Mouse (Mus musculus): ENCODE measurements around the gene Senp5. TPM values are rescaled to one million over a fixed set of nuclear protein-coding genes. Genes with fewer than 3 reads are reported as not detected.

Senp5 gene
- polyA plus RNA-seq (2014; fragmentation: Illumina TruSeq; extraction: RNeasy Lipid Tissue Mini Kit (QIAGEN cat#74804); ENCODE audit: low read depth, low replicate concordance), result 16.7 TPM

GRCm38 (mm10) chr16:32002509-32003477, at the start of gene Senp5:
Gene Senp5, minus strand, starts transcription at chr16:32003287.

GRCm38 (mm10) chr16:31948345-31948774, 54.7 kb downstream of the Senp5 start, which contains the start of the genes 0610012G03Rik and Ncbp2:
Gene 0610012G03Rik, minus strand, starts transcription at chr16:31948494.
Gene Ncbp2, plus strand, starts transcription at chr16:31948513.

GRCm38 (mm10) chr16:31933751-31934549, 69.1 kb downstream of the Senp5 start, which contains the start of gene Pigz:
Gene Pigz, plus strand, starts transcription at chr16:31933851.

Other genes with a start within 250 kb of the Senp5 start
- not detected for gene Meltf, start 124.5 kb downstream of the Senp5 start, polyA plus RNA-seq (2014; fragmentation: Illumina TruSeq; extraction: RNeasy Lipid Tissue Mini Kit (QIAGEN cat#74804); ENCODE audit: low read depth, low replicate concordance)
- not detected for gene Pigz, start 69.4 kb downstream of the Senp5 start, polyA plus RNA-seq (2014; fragmentation: Illumina TruSeq; extraction: RNeasy Lipid Tissue Mini Kit (QIAGEN cat#74804); ENCODE audit: low read depth, low replicate concordance)
- 2.8 TPM for gene 0610012G03Rik, start 54.8 kb downstream of the Senp5 start, polyA plus RNA-seq (2014; fragmentation: Illumina TruSeq; extraction: RNeasy Lipid Tissue Mini Kit (QIAGEN cat#74804); ENCODE audit: low read depth, low replicate concordance)
- 32.3 TPM for gene Ncbp2, start 54.8 kb downstream of the Senp5 start, polyA plus RNA-seq (2014; fragmentation: Illumina TruSeq; extraction: RNeasy Lipid Tissue Mini Kit (QIAGEN cat#74804); ENCODE audit: low read depth, low replicate concordance)
- 20.3 TPM for gene Pak2, start 76.1 kb upstream of the Senp5 start, polyA plus RNA-seq (2014; fragmentation: Illumina TruSeq; extraction: RNeasy Lipid Tissue Mini Kit (QIAGEN cat#74804); ENCODE audit: low read depth, low replicate concordance)
- 46.7 TPM for gene Pigx, start 96.5 kb upstream of the Senp5 start, polyA plus RNA-seq (2014; fragmentation: Illumina TruSeq; extraction: RNeasy Lipid Tissue Mini Kit (QIAGEN cat#74804); ENCODE audit: low read depth, low replicate concordance)
- gene Cep19, start 96.5 kb upstream of the Senp5 start, polyA plus RNA-seq (2014; fragmentation: Illumina TruSeq; extraction: RNeasy Lipid Tissue Mini Kit (QIAGEN cat#74804); ENCODE audit: low read depth, low replicate concordance), result 7.1 TPM
- 0.56 TPM for gene Nrros, start 162.3 kb upstream of the Senp5 start, polyA plus RNA-seq (2014; fragmentation: Illumina TruSeq; extraction: RNeasy Lipid Tissue Mini Kit (QIAGEN cat#74804); ENCODE audit: low read depth, low replicate concordance)
- not detected for gene Bex6, start 176.5 kb upstream of the Senp5 start, polyA plus RNA-seq (2014; fragmentation: Illumina TruSeq; extraction: RNeasy Lipid Tissue Mini Kit (QIAGEN cat#74804); ENCODE audit: low read depth, low replicate concordance)
- 8.7 TPM for gene Fbxo45, start 243.9 kb upstream of the Senp5 start, polyA plus RNA-seq (2014; fragmentation: Illumina TruSeq; extraction: RNeasy Lipid Tissue Mini Kit (QIAGEN cat#74804); ENCODE audit: low read depth, low replicate concordance)
- 8.7 TPM for gene Wdr53, start 243.9 kb upstream of the Senp5 start, polyA plus RNA-seq (2014; fragmentation: Illumina TruSeq; extraction: RNeasy Lipid Tissue Mini Kit (QIAGEN cat#74804); ENCODE audit: low read depth, low replicate concordance)

Measured in liver, adult 10 weeks (tissue).